Mouse (Mus musculus) testis, adult 2 months (tissue): Measurements from ENCODE around the gene Snx25. TPM values are rescaled to one million over a fixed set of nuclear protein-coding genes. Genes with fewer than 3 reads are reported as not detected.

Source experiments
- H3K27ac ChIP-seq: fragments of 200-500 bp; 2 replicates; pipeline ENCODE4 v1.5.1; 2012; ENCODE audit warnings: low read depth, low read length; ENCODE audit not compliant: control insufficient read depth, insufficient read depth
- H3K27me3 ChIP-seq: fragments of 200-500 bp; 2 replicates; pipeline ENCODE4 v1.6.1; 2012; ENCODE audit warnings: mild to moderate bottlenecking, low read length, moderate library complexity; ENCODE audit not compliant: control insufficient read depth, insufficient read depth
- H3K36me3 ChIP-seq: fragments of 200-500 bp; 2 replicates; pipeline ENCODE4 v1.6.1; 2012; ENCODE audit warnings: mild to moderate bottlenecking, low read length; ENCODE audit not compliant: control insufficient read depth, insufficient read depth
- H3K4me1 ChIP-seq: fragments of 200-500 bp; 2 replicates; pipeline ENCODE4 v1.6.1; 2012; ENCODE audit warnings: low read length; ENCODE audit not compliant: control insufficient read depth, insufficient read depth
- H3K4me3 ChIP-seq: fragments of 200-500 bp; 2 replicates; pipeline ENCODE4 v1.5.1; 2012; ENCODE audit warnings: low read depth, mild to moderate bottlenecking, low read length, moderate library complexity, mixed read lengths; ENCODE audit not compliant: control insufficient read depth
- CTCF ChIP-seq: fragments of 200-500 bp; IDR thresholded peaks from 2 replicates; pipeline ENCODE4 v1.5.1; 2012; ENCODE audit warnings: low read depth, mild to moderate bottlenecking, inconsistent platforms, low read length, moderate library complexity; ENCODE audit not compliant: control insufficient read depth, insufficient read depth, insufficient replicate concordance
- POLR2A ChIP-seq: fragments of 200-500 bp; IDR thresholded peaks from 2 replicates; pipeline ENCODE4 v1.6.1; 2012; ENCODE audit warnings: low read depth, mild to moderate bottlenecking, inconsistent platforms, low read length, moderate library complexity; ENCODE audit not compliant: control insufficient read depth
- polyA plus RNA-seq: library from polyadenylated mRNA; depleted of rRNA; stranded (reverse); fragments of >200 nt; gene quantifications from 2 replicates; pipeline ENCODE4 v1.2.3, GENCODE M21; 2012; rRNA removed

The Snx25 gene
- polyA plus RNA-seq, 1 experiment: 16.2 TPM

GRCm38 (mm10) chr8:45990631-45991310 lies 161.2 kb downstream of the Snx25 start:
- H3K4me3 ChIP-seq: no peak overlapping the region
- H3K36me3 ChIP-seq: peaks cover 1% of the 10 kb centered on the region; the same call in 1 of the 2 replicates
- H3K27ac ChIP-seq: no peak overlapping the region
- no peaks in the 10 kb centered on the region for H3K27me3 ChIP-seq
- TF ChIP-seq POLR2A (no peak), CTCF (no peak)
- H3K4me1 ChIP-seq: no peaks in the 10 kb centered on the region

GRCm38 (mm10) chr8:45988189-45988588 lies 163.8 kb downstream of the Snx25 start:
- no peak for TF ChIP-seq POLR2A
- no peak for TF ChIP-seq CTCF
- no peaks in the 10 kb centered on the region for H3K4me1 ChIP-seq
- H3K36me3 ChIP-seq: no peaks in the 10 kb centered on the region
- H3K4me3 ChIP-seq: no peak overlapping the region
- H3K27me3 ChIP-seq: no peaks in the 10 kb centered on the region
- no peak overlapping the region for H3K27ac ChIP-seq

GRCm38 (mm10) chr8:45986665-45987064 lies 165.3 kb downstream of the Snx25 start:
- no peaks in the 10 kb centered on the region for H3K4me1 ChIP-seq
- TF ChIP-seq CTCF: no peak
- no peak for TF ChIP-seq POLR2A
- H3K36me3 ChIP-seq: no peaks in the 10 kb centered on the region
- H3K4me3 ChIP-seq: no peak overlapping the region
- no peaks in the 10 kb centered on the region for H3K27me3 ChIP-seq
- H3K27ac ChIP-seq: no peak overlapping the region

Other genes starting within 250 kb of the Snx25 start
- gene Ccdc110, start 217.5 kb downstream of the Snx25 start, polyA plus RNA-seq: 21.8 and 23.4 TPM in 2 replicates
- gene 1700029J07Rik, start 176.9 kb downstream of the Snx25 start, polyA plus RNA-seq: 26.8 and 28.7 TPM in 2 replicates
- gene Ufsp2, start 176.6 kb downstream of the Snx25 start, polyA plus RNA-seq: 16.8 and 20.0 TPM in 2 replicates
- 53.7 and 55.3 TPM in 2 replicates for gene Lrp2bp, start 152.9 kb downstream of the Snx25 start, polyA plus RNA-seq
- gene Ankrd37, start 146.5 kb downstream of the Snx25 start, polyA plus RNA-seq: 3.0 and 3.7 TPM in 2 replicates
- 78.2 and 91.9 TPM in 2 replicates for gene Cfap97, start 388 bp downstream of the Snx25 start, polyA plus RNA-seq
- gene Slc25a4, start 59.1 kb upstream of the Snx25 start, polyA plus RNA-seq: 34.6 and 39.0 TPM in 2 replicates
- 3.6 and 4.7 TPM in 2 replicates for gene Helt, start 142.5 kb upstream of the Snx25 start, polyA plus RNA-seq